Mouse (Mus musculus) testis, adult 2 months (tissue): ENCODE measurements around the gene Gm13078. TPM values are rescaled to one million over a fixed set of nuclear protein-coding genes. Genes with fewer than 3 reads are reported as not detected.

Source experiments
- H3K27ac ChIP-seq: fragments of 200-500 bp; 2 replicates; pipeline ENCODE4 v1.5.1; 2012; ENCODE audit warnings: low read depth, low read length; ENCODE audit not compliant: control insufficient read depth, insufficient read depth
- H3K27me3 ChIP-seq: fragments of 200-500 bp; 2 replicates; pipeline ENCODE4 v1.6.1; 2012; ENCODE audit warnings: mild to moderate bottlenecking, low read length, moderate library complexity; ENCODE audit not compliant: control insufficient read depth, insufficient read depth
- H3K36me3 ChIP-seq: fragments of 200-500 bp; 2 replicates; pipeline ENCODE4 v1.6.1; 2012; ENCODE audit warnings: mild to moderate bottlenecking, low read length; ENCODE audit not compliant: control insufficient read depth, insufficient read depth
- H3K4me1 ChIP-seq: fragments of 200-500 bp; 2 replicates; pipeline ENCODE4 v1.6.1; 2012; ENCODE audit warnings: low read length; ENCODE audit not compliant: control insufficient read depth, insufficient read depth
- H3K4me3 ChIP-seq: fragments of 200-500 bp; 2 replicates; pipeline ENCODE4 v1.5.1; 2012; ENCODE audit warnings: low read depth, mild to moderate bottlenecking, low read length, moderate library complexity, mixed read lengths; ENCODE audit not compliant: control insufficient read depth
- CTCF ChIP-seq: fragments of 200-500 bp; IDR thresholded peaks from 2 replicates; pipeline ENCODE4 v1.5.1; 2012; ENCODE audit warnings: low read depth, mild to moderate bottlenecking, inconsistent platforms, low read length, moderate library complexity; ENCODE audit not compliant: control insufficient read depth, insufficient read depth, insufficient replicate concordance
- POLR2A ChIP-seq: fragments of 200-500 bp; IDR thresholded peaks from 2 replicates; pipeline ENCODE4 v1.6.1; 2012; ENCODE audit warnings: low read depth, mild to moderate bottlenecking, inconsistent platforms, low read length, moderate library complexity; ENCODE audit not compliant: control insufficient read depth
- polyA plus RNA-seq: library from polyadenylated mRNA; depleted of rRNA; stranded (reverse); fragments of >200 nt; gene quantifications from 2 replicates; pipeline ENCODE4 v1.2.3, GENCODE M21; 2012; rRNA removed

The Gm13078 gene
- polyA plus RNA-seq: not detected in 2 replicates

DNA sequence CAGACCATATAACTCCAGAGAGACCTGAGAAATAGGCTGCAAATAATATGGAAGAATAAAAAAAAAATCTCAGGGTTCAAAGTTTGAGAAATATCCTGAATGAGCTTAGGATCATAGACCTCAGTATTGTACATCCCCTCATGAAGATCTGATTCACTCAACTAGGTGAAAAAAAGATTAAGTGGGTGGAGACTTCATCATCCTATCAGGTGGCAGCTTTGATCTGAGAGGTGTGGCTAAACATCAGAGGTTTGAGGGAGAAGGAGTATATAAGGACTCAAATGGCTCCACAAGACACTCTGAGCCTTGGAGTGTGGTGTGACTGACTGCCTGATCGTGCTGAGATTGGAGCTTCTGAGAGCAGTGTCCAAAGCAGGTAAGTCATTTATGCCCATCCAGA lies at the start of gene Gm13078:
Gene Gm13078 (plus strand): TSS at position 301 of the 400 bp plus-strand sequence.
- TF ChIP-seq POLR2A: no peak
- TF ChIP-seq CTCF: no peak
- Histone ChIP-seq H3K27ac (no peak within 1 kb of the TSS), H3K4me1 (no peaks in the 10 kb centered on the region), H3K36me3 (no peaks in the 10 kb centered on the region), H3K27me3 (no peaks in the 10 kb centered on the region), H3K4me3 (no peak within 1 kb of the TSS)

DNA sequence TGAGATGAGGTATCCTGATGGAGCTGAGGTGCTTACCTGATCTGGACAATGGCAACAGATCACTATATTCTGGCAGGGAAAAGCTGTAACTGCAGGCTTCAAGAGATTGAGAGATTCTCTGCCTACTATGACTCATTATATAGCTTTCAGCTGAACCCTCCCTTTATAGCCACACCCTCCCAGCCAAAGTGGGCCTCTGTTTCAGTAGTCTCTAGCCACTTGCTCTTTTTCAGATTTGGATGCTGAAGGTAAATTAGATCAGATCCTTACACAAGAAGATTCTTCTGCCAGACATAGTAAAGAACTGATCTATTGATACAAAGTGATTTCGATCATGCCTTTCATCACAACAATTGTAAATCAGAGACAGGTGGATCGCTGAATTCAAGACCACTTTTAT lies 16.6 kb upstream of the Gm13078 start, which contains the start of gene Gm13089:
Gene Gm13089 (minus strand): TSS at position 101 of the 400 bp plus-strand sequence.
- Histone ChIP-seq H3K4me1 (no peaks in the 10 kb centered on the region), H3K27ac (no peak within 1 kb of the TSS), H3K27me3 (no peaks in the 10 kb centered on the region), H3K36me3 (no peaks in the 10 kb centered on the region), H3K4me3 (no peak within 1 kb of the TSS)
- TF ChIP-seq CTCF (no peak), POLR2A (no peak)

Other genes starting within 250 kb of the Gm13078 start
- not detected in 2 replicates for gene Gm13043, start 208.1 kb upstream of the Gm13078 start, polyA plus RNA-seq
- gene Gm13040, start 183.5 kb upstream of the Gm13078 start, polyA plus RNA-seq: not detected in 2 replicates
- gene BC080695, start 167.8 kb upstream of the Gm13078 start, polyA plus RNA-seq: not detected in 2 replicates
- not detected in 2 replicates for gene Gm13057, start 167.7 kb upstream of the Gm13078 start, polyA plus RNA-seq
- not detected in 2 replicates for gene Gm13083, start 104.5 kb upstream of the Gm13078 start, polyA plus RNA-seq
- not detected in 2 replicates for gene Gm13088, start 62.2 kb upstream of the Gm13078 start, polyA plus RNA-seq
- gene Gm13089, start 16.7 kb upstream of the Gm13078 start, polyA plus RNA-seq: not detected in 2 replicates
- gene Gm13023, start 69.9 kb downstream of the Gm13078 start, polyA plus RNA-seq: not detected in 2 replicates
- not detected in 2 replicates for gene Gm13084, start 96.6 kb downstream of the Gm13078 start, polyA plus RNA-seq
- gene Gm13103, start 127.0 kb downstream of the Gm13078 start, polyA plus RNA-seq: not detected in 2 replicates
- not detected in 2 replicates for gene Pramef6, start 180.9 kb downstream of the Gm13078 start, polyA plus RNA-seq
- not detected in 2 replicates for gene Pramef25, start 231.6 kb downstream of the Gm13078 start, polyA plus RNA-seq
- 0.06 TPM in 2 replicates for gene Gm13101, start 247.5 kb downstream of the Gm13078 start, polyA plus RNA-seq